Mouse (Mus musculus): ENCODE results near the gene Olfr1278.

GRCm38 (mm10) chr2:111274006-111274405 is 15.9 kb upstream of the Olfr1278 start, which contains the start of gene Olfr1277:
- TF ChIP-seq POLR2A (IDR thresholded peaks at IDR 0.05; ENCODE audit: borderline replicate concordance, low read depth, low read length) (no peak), CTCF (IDR thresholded peaks at IDR 0.05; ENCODE audit: low read depth, low read length) (no peak)

Measured in bone marrow macrophage, adult 2 months (primary cell).